ENCODE assay signal across 8 mouse cellular contexts in genomic region chr15:12119129-12119466, GRCm38 (mm10). TPM values are rescaled to one million over a fixed set of nuclear protein-coding genes. Genes with fewer than 3 reads are reported as not detected.
A peak's percentile ranks its signal among the peaks of the same experiment; 100 is the strongest.
DNase-seq lines count a peak whose midpoint lies in the region; ATAC-seq lines count a peak whose summit lies in the region.

No protein-coding gene starts in this region.

- peak overlapping the region; percentile 87 for H3K4me2 ChIP-seq in forebrain, embryonic 12.5 days
- peak overlapping the region; percentile 89 for H3K4me2 ChIP-seq in liver, embryonic 13.5 days

- no peaks in the 10 kb centered on the region for H3K36me3 ChIP-seq in forebrain, embryonic 12.5 days (replicated peaks)
- 0 out of 2 replicates have a peak, but pooled peaks cover 2% of the 10 kb centered on the region for H3K36me3 ChIP-seq in liver, embryonic 13.5 days

- ATAC-seq in frontal cortex, adult (ENCODE audit: low TSS enrichment): peak; percentile 4; the same call in 1 of the 2 replicates
- no peak for ATAC-seq in forebrain, embryonic 12.5 days (ENCODE audit: low FRiP score)
- ATAC-seq in liver, embryonic 13.5 days (ENCODE audit: low read depth): peak; percentile 13

- WGBS in forebrain, embryonic 12.5 days: 7% methylated on average over 7 of the region's 7 CpGs
- 11% methylated on average over 7 of the region's 7 CpGs for WGBS in liver, embryonic 13.5 days (ENCODE audit: insufficient replicate concordance)

- H3K27me3 ChIP-seq in forebrain, embryonic 12.5 days: peaks cover 5% of the 10 kb centered on the region; the same call in 1 of the 2 replicates
- no peaks in the 10 kb centered on the region for H3K27me3 ChIP-seq in liver, embryonic 13.5 days

- peak overlapping the region; percentile 100 for H3K9ac ChIP-seq in forebrain, embryonic 12.5 days
- H3K9ac ChIP-seq in liver, embryonic 13.5 days: peak overlapping the region; percentile 98

- peak overlapping the region; percentile 99 for H3K4me3 ChIP-seq in forebrain, embryonic 12.5 days (replicated peaks)
- peak overlapping the region; percentile 98 for H3K4me3 ChIP-seq in liver, embryonic 13.5 days (replicated peaks)

- H3K4me1 ChIP-seq in forebrain, embryonic 12.5 days: peaks cover 13% of the 10 kb centered on the region; the same call in 1 of the 2 replicates
- H3K4me1 ChIP-seq in liver, embryonic 13.5 days (replicated peaks): peaks cover 45% of the 10 kb centered on the region

- H3K27ac ChIP-seq in forebrain, embryonic 12.5 days: peak overlapping the region; percentile 91; the same call in 1 of the 2 replicates
- peak overlapping the region; percentile 90 for H3K27ac ChIP-seq in liver, embryonic 13.5 days

- no peak for DNase-seq in frontal cortex, postnatal 25 days (ENCODE audit: low spot score in 2 of 2)
- DNase-seq in 416B (ENCODE audit: low read depth): peak; percentile 36
- DNase-seq in liver, embryonic 13.5 days: peak; percentile 23
- DNase-seq in left cerebral cortex, postnatal 14 days (ENCODE audit: low spot score in 2 of 2): no peak
- no peak for DNase-seq in kidney, postnatal 36 days
- no peak for DNase-seq in c-Kit-positive CD71-positive TER-119-positive erythroid progenitor cells, embryonic 14.5 days (ENCODE audit: low spot score)

- intact Hi-C loops in left cerebral cortex, postnatal 14 days (cut with DNase I): loop anchor here (10.0 kb wide), 1 partner anchor 144 kb away; no protein-coding TSS in a partner anchor

- no peaks in the 10 kb centered on the region for H3K9me3 ChIP-seq in forebrain, embryonic 12.5 days
- no peaks in the 10 kb centered on the region for H3K9me3 ChIP-seq in liver, embryonic 13.5 days (replicated peaks)

RNA-seq across cellular contexts. Expression of gene Zfr, which starts 1.5 kb away (rescaled TPM):
- polyA plus RNA-seq in forebrain, embryonic 12.5 days (2016; fragmentation: Nextera tagmentation; extraction: Ambion mirVana): 117 and 131 TPM in 2 replicates
- polyA plus RNA-seq in liver, embryonic 13.5 days (2015; fragmentation: Nextera tagmentation; extraction: Ambion mirVana): 42.1 and 43.6 TPM in 2 replicates
- total RNA-seq in left cerebral cortex, postnatal 14 days (2021): 100 to 1,000 TPM; 347 to 349 TPM

Comparison
In these comparisons a context has a peak if more than half of its experiments do, and no peak if none do; other contexts are left out.
1. DNase-seq: peak in 416B (single experiment) and liver, embryonic 13.5 days (single experiment); none in frontal cortex, postnatal 25 days (0 of 2), left cerebral cortex, postnatal 14 days (0 of 2), kidney, postnatal 36 days (0 of 2) and c-Kit-positive CD71-positive TER-119-positive erythroid progenitor cells, embryonic 14.5 days (single experiment).